Mouse (Mus musculus) monocyte, adult 2 months (primary cell): ENCODE results near the gene Patj.
"Not testable (repeated sequence)": the region's sequence is repeated elsewhere in the genome, so short reads cannot be mapped to it uniquely, and the experiment has no call there.

Experiments
- DNase-seq, 2 experiments: peaks; one replicate each; pipeline ENCODE4 v3.0.0; 2022; ENCODE audit warnings: low spot score in 2 of 2, low read depth in 1 of 2

Patj gene

GRCm38 (mm10) chr4:98395690-98396437 lies at the start of gene Patj:
Gene Patj, plus strand, starts transcription at chr4:98395785.
- no peak for DNase-seq

DNA sequence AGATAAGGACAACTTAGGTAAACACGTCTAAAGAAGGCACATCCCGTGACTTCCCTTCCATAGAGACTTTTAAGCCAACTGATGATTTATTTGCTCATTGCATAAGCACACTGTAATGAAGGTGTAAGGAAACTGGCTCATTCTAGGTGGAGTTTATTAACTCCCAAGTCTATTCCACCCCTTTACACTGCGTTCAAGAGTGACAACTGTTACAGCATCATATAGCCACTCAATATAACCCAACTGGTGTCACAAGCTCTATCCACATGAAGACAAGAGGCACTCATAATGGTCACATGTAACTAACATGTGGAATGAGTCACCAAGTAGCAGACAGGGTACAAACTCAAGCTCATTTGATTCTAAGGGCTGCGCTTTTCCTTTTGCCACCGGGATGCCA lies 47.0 kb upstream of the Patj start:
- no peak for DNase-seq

GRCm38 (mm10) chr4:98358034-98358809 lies 37.4 kb upstream of the Patj start:
- DNase-seq: no peak

GRCm38 (mm10) chr4:98375401-98375800 lies 20.2 kb upstream of the Patj start:
- no peak for DNase-seq

GRCm38 (mm10) chr4:98376943-98377342 lies 18.6 kb upstream of the Patj start:
- no peak for DNase-seq

DNA sequence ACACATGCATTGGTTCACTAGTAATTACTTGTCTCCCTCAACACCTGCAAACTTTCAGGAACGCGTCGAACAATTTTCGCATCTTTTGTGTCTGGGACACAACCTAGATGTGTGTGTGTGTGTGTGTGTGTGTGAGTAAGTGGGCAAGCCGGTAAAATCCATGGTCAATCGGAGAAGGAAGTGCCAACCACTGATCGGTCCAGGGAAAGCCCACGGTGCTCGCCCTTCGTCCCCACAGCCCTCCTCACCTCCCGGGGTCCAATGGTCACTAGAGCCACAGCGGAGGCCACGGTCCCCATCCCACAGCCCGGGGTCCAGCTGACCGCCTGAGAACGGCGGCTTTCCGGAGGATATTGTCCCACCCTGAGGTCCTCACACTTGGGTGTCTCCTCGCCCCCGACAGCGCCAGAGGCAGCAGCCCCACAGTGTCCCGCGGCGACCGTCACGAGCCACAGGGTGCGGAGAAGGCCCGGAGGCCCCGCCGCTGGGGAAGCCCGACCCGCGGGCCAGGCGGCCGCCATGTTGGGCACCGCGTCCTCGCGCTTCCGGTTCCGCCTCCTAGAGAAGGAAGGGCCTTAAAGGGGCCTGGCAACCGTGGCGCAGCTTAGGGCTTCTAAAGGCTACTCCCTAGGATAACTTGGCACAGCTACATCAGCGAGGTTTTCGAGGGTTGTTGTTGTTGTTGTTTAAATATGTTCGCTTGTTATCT lies 12.7 kb upstream of the Patj start, which contains the start of gene Tm2d1:
Gene Tm2d1, minus strand, starts transcription at position 591 of the 709 bp plus-strand sequence.
- DNase-seq: peak; percentile 21 to 68

GRCm38 (mm10) chr4:98385036-98385435 lies 10.5 kb upstream of the Patj start:
- no peak for DNase-seq

DNA sequence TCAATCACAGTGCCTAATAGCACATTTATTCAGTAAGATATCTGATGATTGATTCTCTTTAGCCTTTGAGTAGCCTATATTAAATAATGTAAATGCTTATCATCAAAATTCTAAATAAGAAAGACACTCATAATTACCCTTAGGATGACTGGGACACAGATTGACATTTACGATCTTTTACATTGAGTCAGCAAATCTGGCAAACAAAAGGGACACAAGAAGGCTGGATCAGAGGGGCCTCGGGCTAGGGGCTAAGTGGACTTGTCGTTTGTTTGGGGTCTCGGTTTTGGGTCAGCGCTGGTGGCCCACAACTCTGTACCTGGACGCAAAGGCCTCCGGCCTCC lies 267 bp upstream of the Patj start:
- DNase-seq: no peak

- no peak for DNase-seq
Measured at GRCm38 (mm10) chr4:98400926-98401583, 5.5 kb downstream of the Patj start.

GRCm38 (mm10) chr4:98401584-98401962 lies 6.0 kb downstream of the Patj start:
- no peak for DNase-seq

GRCm38 (mm10) chr4:98403492-98403891 lies 7.9 kb downstream of the Patj start:
- DNase-seq: no peak

DNA sequence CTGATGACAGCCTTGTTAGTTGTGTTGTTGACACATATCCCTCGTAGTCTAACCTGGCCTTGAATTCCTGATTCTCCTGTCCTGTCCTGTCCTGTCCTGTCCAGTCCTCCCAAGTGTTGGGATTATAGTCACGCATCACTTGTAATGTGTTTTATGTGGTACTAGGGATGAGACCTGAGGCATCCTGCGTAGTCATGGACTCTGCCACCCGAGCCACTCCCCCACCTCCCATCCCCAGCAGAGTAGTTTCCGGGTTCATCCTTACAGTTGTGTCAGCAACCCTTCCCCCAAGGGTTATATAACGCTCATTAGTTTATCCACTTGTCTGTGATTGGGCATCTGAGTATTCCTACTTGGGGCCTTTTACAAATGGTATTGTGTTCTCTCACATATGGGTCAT lies 8.8 kb downstream of the Patj start:
- no peak for DNase-seq

GRCm38 (mm10) chr4:98408455-98408854 lies 12.9 kb downstream of the Patj start:
- no peak for DNase-seq

GRCm38 (mm10) chr4:98415150-98415549 lies 19.6 kb downstream of the Patj start:
- DNase-seq: not testable (repeated sequence)

DNA sequence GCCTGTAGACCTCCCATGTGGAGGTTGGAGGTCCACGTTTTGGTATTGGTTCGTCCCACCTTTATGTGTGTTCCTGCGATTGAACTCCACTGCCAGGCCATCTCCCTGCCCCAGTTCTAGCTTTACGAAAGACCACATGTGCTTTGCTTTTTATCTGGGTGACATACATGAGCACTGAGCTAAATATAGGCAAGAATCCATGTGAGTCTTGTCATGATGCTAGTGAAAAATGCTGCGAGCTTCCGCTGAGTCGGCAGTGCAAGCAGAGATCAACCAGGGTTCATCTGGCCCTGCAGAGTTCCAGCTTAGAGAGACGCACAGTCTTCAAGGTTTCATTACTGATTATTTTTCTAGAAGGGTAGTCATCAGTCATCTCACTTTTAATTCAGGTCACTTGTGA lies 32.8 kb downstream of the Patj start:
- no peak for DNase-seq

DNA sequence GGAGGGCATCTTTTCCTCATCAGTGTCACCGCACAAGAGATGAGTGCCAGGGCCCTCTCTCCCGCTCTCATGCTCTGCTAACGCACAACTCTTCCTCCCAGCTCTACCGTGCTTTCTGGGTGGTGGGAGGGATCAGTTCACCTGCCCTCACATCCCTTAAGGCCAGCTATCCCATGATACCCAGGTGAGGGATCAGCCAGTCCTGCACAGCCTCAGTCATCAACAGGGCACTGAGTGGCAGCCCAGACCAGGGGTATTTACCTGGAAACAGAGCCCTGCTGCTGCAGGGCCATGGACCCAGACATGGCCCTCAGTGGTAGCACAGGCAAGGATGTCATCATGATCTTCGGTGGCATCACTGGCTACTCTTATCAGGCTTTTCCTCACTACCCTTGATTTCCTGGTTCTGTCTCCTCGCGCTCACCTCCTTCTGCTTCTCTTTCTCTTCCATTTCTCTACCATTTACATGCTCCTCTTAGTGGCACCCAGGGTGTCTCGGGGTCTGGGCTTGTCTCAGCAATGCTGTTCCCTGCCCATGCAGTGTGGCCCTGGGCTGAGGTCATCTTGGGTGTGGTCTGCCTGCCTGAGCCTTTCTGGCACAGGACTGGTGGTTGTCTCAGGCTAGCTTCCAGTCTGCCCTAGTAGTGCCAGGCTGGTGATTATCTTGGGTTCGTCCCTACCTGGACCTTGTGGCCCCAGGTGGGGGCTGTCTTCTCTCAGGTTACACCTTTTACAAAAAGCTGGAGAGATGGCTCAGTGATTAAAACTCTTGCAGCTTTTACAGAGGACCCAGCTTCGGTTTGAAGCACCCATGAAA lies 40.3 kb downstream of the Patj start:
- DNase-seq: no peak

- DNase-seq: peak; percentile 24 to 42
Measured at GRCm38 (mm10) chr4:98436664-98437363, 41.2 kb downstream of the Patj start.

DNA sequence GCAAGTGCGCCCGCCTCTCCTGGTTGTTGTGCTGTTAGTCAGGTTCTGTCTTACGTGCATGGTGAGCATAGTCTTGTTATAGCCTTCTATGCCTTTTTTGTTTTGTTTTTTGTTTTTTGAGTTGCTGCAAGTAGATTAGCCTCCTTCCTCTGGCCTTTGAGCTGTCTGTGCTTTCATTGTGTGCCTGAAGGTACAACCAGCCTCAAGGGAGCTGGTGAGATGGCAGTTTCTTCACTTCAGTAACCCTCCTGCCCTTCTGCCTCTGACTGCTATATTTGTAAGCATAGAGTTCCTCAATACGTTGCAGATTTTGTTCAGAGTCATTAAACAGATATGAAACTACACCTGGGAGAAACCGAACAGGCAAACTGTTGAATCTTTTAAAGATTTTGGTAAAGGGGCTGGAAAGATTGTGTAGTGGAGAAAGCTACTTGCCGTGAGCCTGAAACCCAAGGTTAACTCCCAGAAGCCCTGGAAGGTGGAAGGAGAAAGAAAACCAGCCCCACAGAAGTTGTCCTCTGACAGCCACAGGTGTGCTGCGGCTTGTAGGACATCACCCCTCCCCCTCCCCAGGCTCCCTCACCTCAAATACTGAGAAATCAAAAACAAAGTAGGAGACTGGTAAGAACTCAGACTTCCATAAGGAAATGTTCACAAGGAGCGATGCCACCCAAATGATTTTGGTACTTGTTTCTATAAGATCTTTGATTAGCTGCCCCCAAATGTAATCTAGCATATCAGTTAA lies 43.8 kb downstream of the Patj start:
- no peak for DNase-seq

GRCm38 (mm10) chr4:98441248-98441647 lies 45.7 kb downstream of the Patj start:
- DNase-seq: no peak
